Mouse (Mus musculus): Measurements from ENCODE around the gene Pnpla6.

The Pnpla6 gene

GRCm38 (mm10) chr8:3507979-3508754 is 7.0 kb upstream of the Pnpla6 start:
- no peak for DNase-seq

- DNase-seq, result no peak
Measured at GRCm38 (mm10) chr8:3514681-3515247, 420 bp upstream of the Pnpla6 start.

GRCm38 (mm10) chr8:3515771-3516417 is 710 bp downstream of the Pnpla6 start:
- DNase-seq, result peak; percentile 63

GRCm38 (mm10) chr8:3516450-3517116 is 1.4 kb downstream of the Pnpla6 start:
- DNase-seq, result peak; percentile 95

- DNase-seq, result no peak
Measured at GRCm38 (mm10) chr8:3517117-3517495, 1.9 kb downstream of the Pnpla6 start.

- no peak for DNase-seq
Measured at GRCm38 (mm10) chr8:3522007-3522697, 7.0 kb downstream of the Pnpla6 start.

GRCm38 (mm10) chr8:3530816-3531215 is 15.6 kb downstream of the Pnpla6 start:
- DNase-seq, result no peak

- DNase-seq, result no peak
Measured at GRCm38 (mm10) chr8:3531936-3532335, 16.8 kb downstream of the Pnpla6 start.

- no peak for DNase-seq
Measured at GRCm38 (mm10) chr8:3536053-3536841, 21.1 kb downstream of the Pnpla6 start.

GRCm38 (mm10) chr8:3536940-3537339 is 21.8 kb downstream of the Pnpla6 start:
- no peak for DNase-seq

GRCm38 (mm10) chr8:3537666-3538065 is 22.5 kb downstream of the Pnpla6 start:
- no peak for DNase-seq

GRCm38 (mm10) chr8:3539146-3539545 is 24.0 kb downstream of the Pnpla6 start:
- no peak for DNase-seq

- DNase-seq, result no peak
Measured at GRCm38 (mm10) chr8:3540076-3540475, 24.9 kb downstream of the Pnpla6 start.

GRCm38 (mm10) chr8:3546511-3546910 is 31.3 kb downstream of the Pnpla6 start:
- no peak for DNase-seq

GRCm38 (mm10) chr8:3552240-3552639 is 37.1 kb downstream of the Pnpla6 start:
- DNase-seq, result no peak

- no peak for DNase-seq
Measured at GRCm38 (mm10) chr8:3556114-3556513, 40.9 kb downstream of the Pnpla6 start.

GRCm38 (mm10) chr8:3567641-3568371 is 52.6 kb downstream of the Pnpla6 start, which contains the start of gene C330021F23Rik:
TSS of gene C330021F23Rik (plus strand) at chr8:3567990.
- no peak for DNase-seq

- DNase-seq, result no peak
Measured at GRCm38 (mm10) chr8:3568378-3568777, 53.2 kb downstream of the Pnpla6 start.

- DNase-seq, result no peak
Measured at GRCm38 (mm10) chr8:3569784-3570183, 54.6 kb downstream of the Pnpla6 start.

- no peak for DNase-seq
Measured at GRCm38 (mm10) chr8:3574546-3574945, 59.4 kb downstream of the Pnpla6 start.

All from right cerebral cortex, postnatal 25 days (tissue).